Mouse (Mus musculus): Measurements from ENCODE around the gene Erc2.

Erc2 gene

GRCm38 (mm10) chr14:28375642-28376091, 753.4 kb downstream of the Erc2 start:
- DNase-seq (ENCODE audit: low read depth, low spot score): no peak

- DNase-seq (ENCODE audit: low read depth, low spot score): no peak
Measured at GRCm38 (mm10) chr14:28376208-28376805, 754.1 kb downstream of the Erc2 start.

GRCm38 (mm10) chr14:28377519-28377918, 755.3 kb downstream of the Erc2 start:
- no peak for DNase-seq (ENCODE audit: low read depth, low spot score)

GRCm38 (mm10) chr14:28380129-28380528, 757.9 kb downstream of the Erc2 start:
- no peak for DNase-seq (ENCODE audit: low read depth, low spot score)

- DNase-seq (ENCODE audit: low read depth, low spot score): no peak
Measured at GRCm38 (mm10) chr14:28381801-28382550, 759.7 kb downstream of the Erc2 start.

- peak; percentile 57 for DNase-seq (ENCODE audit: low read depth, low spot score)
Measured at GRCm38 (mm10) chr14:28386815-28387607, 764.8 kb downstream of the Erc2 start.

- DNase-seq (ENCODE audit: low read depth, low spot score): no peak
Measured at GRCm38 (mm10) chr14:28398915-28399314, 776.7 kb downstream of the Erc2 start.

- no peak for DNase-seq (ENCODE audit: low read depth, low spot score)
Measured at GRCm38 (mm10) chr14:28399897-28400296, 777.7 kb downstream of the Erc2 start.

- no peak for DNase-seq (ENCODE audit: low read depth, low spot score)
Measured at GRCm38 (mm10) chr14:28405277-28405840, 783.1 kb downstream of the Erc2 start.

GRCm38 (mm10) chr14:28409390-28409789, 787.2 kb downstream of the Erc2 start:
- DNase-seq (ENCODE audit: low read depth, low spot score): no peak

GRCm38 (mm10) chr14:28409796-28410347, 787.6 kb downstream of the Erc2 start:
- DNase-seq (ENCODE audit: low read depth, low spot score): no peak

GRCm38 (mm10) chr14:28410789-28411225, 788.6 kb downstream of the Erc2 start:
- peak; percentile 26 for DNase-seq (ENCODE audit: low read depth, low spot score)

- DNase-seq (ENCODE audit: low read depth, low spot score): no peak
Measured at GRCm38 (mm10) chr14:28412252-28412995, 790.2 kb downstream of the Erc2 start.

GRCm38 (mm10) chr14:28413516-28413915, 791.3 kb downstream of the Erc2 start:
- peak; percentile 60 for DNase-seq (ENCODE audit: low read depth, low spot score)

GRCm38 (mm10) chr14:28417019-28417418, 794.8 kb downstream of the Erc2 start:
- DNase-seq (ENCODE audit: low read depth, low spot score): no peak

GRCm38 (mm10) chr14:28418497-28418896, 796.3 kb downstream of the Erc2 start:
- DNase-seq (ENCODE audit: low read depth, low spot score): no peak

- DNase-seq (ENCODE audit: low read depth, low spot score): no peak
Measured at GRCm38 (mm10) chr14:28419188-28419587, 797.0 kb downstream of the Erc2 start.

- DNase-seq (ENCODE audit: low read depth, low spot score): no peak
Measured at GRCm38 (mm10) chr14:28420596-28420995, 798.4 kb downstream of the Erc2 start.

GRCm38 (mm10) chr14:28426610-28427009, 804.4 kb downstream of the Erc2 start:
- DNase-seq (ENCODE audit: low read depth, low spot score): no peak

- no peak for DNase-seq (ENCODE audit: low read depth, low spot score)
Measured at GRCm38 (mm10) chr14:28431703-28432309, 809.6 kb downstream of the Erc2 start.
